Mouse (Mus musculus): ENCODE data around the gene Slc10a7. TPM values are rescaled to one million over a fixed set of nuclear protein-coding genes. Genes with fewer than 3 reads are reported as not detected.
A peak's percentile ranks its signal among the peaks of the same experiment; 100 is the strongest.
"Not testable (repeated sequence)": the region's sequence is repeated elsewhere in the genome, so short reads cannot be mapped to it uniquely, and the experiment has no call there.

Gene Slc10a7
- polyA plus RNA-seq, 1 experiment from 2014 or later, result 7.4 TPM

- Histone ChIP-seq H3K27me3 (ENCODE audit: control insufficient read depth, insufficient read depth, low read length) (no peaks in the 10 kb centered on the region), H3K27ac (ENCODE audit: low read depth, low read length) (no peak overlapping the region), H3K9me3 (ENCODE audit: control insufficient read depth, low read length) (no peaks in the 10 kb centered on the region), H3K4me1 (ENCODE audit: control insufficient read depth, insufficient read depth, low read length) (no peaks in the 10 kb centered on the region), H3K4me2 (ENCODE audit: low read depth) (no peak overlapping the region), H3K4me3 (ENCODE audit: low read depth, low read length) (no peak overlapping the region), H3K36me3 (ENCODE audit: control insufficient read depth, insufficient read depth, low read length) (no peaks in the 10 kb centered on the region), H3K9ac (ENCODE audit: low read length) (no peak overlapping the region)
- WGBS, result 90% methylated on average over 3 of the region's 3 CpGs
- ATAC-seq (ENCODE audit: insufficient read depth, low FRiP score, low TSS enrichment), result no peak
- no peak for DNase-seq (ENCODE audit: low spot score)
These were observed 28.6 kb downstream of the Slc10a7 start for GRCm38 (mm10) chr8:78537795-78538194.

DNA sequence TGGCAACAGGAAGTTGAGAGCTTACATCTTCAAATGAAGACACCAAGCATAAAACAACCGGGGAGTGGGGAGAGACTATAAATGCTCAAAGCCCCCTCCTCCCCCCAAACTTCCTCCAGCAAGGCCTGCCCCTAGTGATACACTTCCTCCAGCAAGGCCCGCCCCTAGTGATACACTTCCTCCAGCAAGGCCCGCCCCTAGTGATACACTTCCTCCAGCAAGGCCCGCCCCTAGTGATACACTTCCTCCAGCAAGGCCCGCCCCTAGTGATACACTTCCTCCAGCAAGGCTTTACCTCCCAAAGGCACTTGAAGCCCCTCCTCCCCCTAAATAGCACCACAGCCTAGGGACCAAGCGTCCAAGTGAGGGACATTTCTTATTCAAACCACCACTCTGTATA is 33.5 kb downstream of the Slc10a7 start:
- not testable (repeated sequence) for H3K4me1 ChIP-seq (ENCODE audit: control insufficient read depth, insufficient read depth, low read length); DNase-seq (ENCODE audit: low spot score); ATAC-seq (ENCODE audit: insufficient read depth, low FRiP score, low TSS enrichment); H3K27ac ChIP-seq (ENCODE audit: low read depth, low read length); H3K4me2 ChIP-seq (ENCODE audit: low read depth); H3K9me3 ChIP-seq (ENCODE audit: control insufficient read depth, low read length); H3K27me3 ChIP-seq (ENCODE audit: control insufficient read depth, insufficient read depth, low read length); H3K9ac ChIP-seq (ENCODE audit: low read length); H3K4me3 ChIP-seq (ENCODE audit: low read depth, low read length); H3K36me3 ChIP-seq (ENCODE audit: control insufficient read depth, insufficient read depth, low read length)
- 90% methylated on average over 3 of the region's 6 CpGs for WGBS

DNA sequence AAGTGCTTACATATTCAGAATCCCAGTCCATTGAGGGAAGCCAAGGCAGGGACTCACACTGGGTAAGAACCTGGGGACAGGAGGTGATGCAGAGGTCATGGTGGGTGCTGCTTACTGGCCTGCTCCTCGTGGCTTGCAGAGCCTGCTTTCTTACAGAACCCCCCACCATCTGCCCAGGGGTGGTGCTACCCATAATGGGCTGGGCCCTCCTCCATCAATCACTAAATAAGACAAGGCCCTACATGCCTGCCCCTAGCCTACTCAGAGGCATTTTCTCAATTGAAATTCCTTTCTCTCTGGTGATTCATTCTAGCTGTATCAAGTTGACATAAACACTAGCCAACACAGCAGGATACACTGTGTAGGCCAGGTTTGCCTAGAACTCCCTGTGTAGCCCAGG is 34.5 kb downstream of the Slc10a7 start:
- DNase-seq (ENCODE audit: low spot score), result no peak
- H3K4me3 ChIP-seq (ENCODE audit: low read depth, low read length), result no peak overlapping the region
- 7% methylated on average over 1 of the region's 1 CpGs for WGBS

GRCm38 (mm10) chr8:78544545-78544944 is 35.4 kb downstream of the Slc10a7 start:
- WGBS, result 44% methylated on average over 2 of the region's 2 CpGs
- no peaks in the 10 kb centered on the region for H3K36me3 ChIP-seq (ENCODE audit: control insufficient read depth, insufficient read depth, low read length)

More for the DNA sequence above, 34.5 kb downstream of the Slc10a7 start:
- Histone ChIP-seq H3K4me2 (ENCODE audit: low read depth) (no peak overlapping the region), H3K9me3 (ENCODE audit: control insufficient read depth, low read length) (no peaks in the 10 kb centered on the region), H3K27ac (ENCODE audit: low read depth, low read length) (no peak overlapping the region), H3K4me1 (ENCODE audit: control insufficient read depth, insufficient read depth, low read length) (no peaks in the 10 kb centered on the region), H3K27me3 (ENCODE audit: control insufficient read depth, insufficient read depth, low read length) (no peaks in the 10 kb centered on the region), H3K9ac (ENCODE audit: low read length) (no peak overlapping the region), H3K36me3 (ENCODE audit: control insufficient read depth, insufficient read depth, low read length) (no peaks in the 10 kb centered on the region)
- peak; percentile 38; the same call in 1 of the 2 replicates for ATAC-seq (ENCODE audit: insufficient read depth, low FRiP score, low TSS enrichment)

GRCm38 (mm10) chr8:78545153-78545817 is 36.1 kb downstream of the Slc10a7 start:
- H3K27me3 ChIP-seq (ENCODE audit: control insufficient read depth, insufficient read depth, low read length); H3K4me1 ChIP-seq (ENCODE audit: control insufficient read depth, insufficient read depth, low read length); H3K4me2 ChIP-seq (ENCODE audit: low read depth); H3K36me3 ChIP-seq (ENCODE audit: control insufficient read depth, insufficient read depth, low read length); DNase-seq (ENCODE audit: low spot score); H3K9ac ChIP-seq (ENCODE audit: low read length); H3K27ac ChIP-seq (ENCODE audit: low read depth, low read length); H3K4me3 ChIP-seq (ENCODE audit: low read depth, low read length); H3K9me3 ChIP-seq (ENCODE audit: control insufficient read depth, low read length); ATAC-seq (ENCODE audit: insufficient read depth, low FRiP score, low TSS enrichment): not testable (repeated sequence)
- WGBS, result 48% methylated on average over 7 of the region's 14 CpGs

More at GRCm38 (mm10) chr8:78544545-78544944, 35.4 kb downstream of the Slc10a7 start:
- H3K27ac ChIP-seq (ENCODE audit: low read depth, low read length), result no peak overlapping the region
- H3K9me3 ChIP-seq (ENCODE audit: control insufficient read depth, low read length), result no peaks in the 10 kb centered on the region
- no peak overlapping the region for H3K9ac ChIP-seq (ENCODE audit: low read length)
- DNase-seq (ENCODE audit: low spot score) (no peak), ATAC-seq (ENCODE audit: insufficient read depth, low FRiP score, low TSS enrichment) (no peak)
- H3K4me1 ChIP-seq (ENCODE audit: control insufficient read depth, insufficient read depth, low read length), result no peaks in the 10 kb centered on the region
- H3K4me3 ChIP-seq (ENCODE audit: low read depth, low read length), result no peak overlapping the region
- no peaks in the 10 kb centered on the region for H3K27me3 ChIP-seq (ENCODE audit: control insufficient read depth, insufficient read depth, low read length)
- H3K4me2 ChIP-seq (ENCODE audit: low read depth), result no peak overlapping the region

DNA sequence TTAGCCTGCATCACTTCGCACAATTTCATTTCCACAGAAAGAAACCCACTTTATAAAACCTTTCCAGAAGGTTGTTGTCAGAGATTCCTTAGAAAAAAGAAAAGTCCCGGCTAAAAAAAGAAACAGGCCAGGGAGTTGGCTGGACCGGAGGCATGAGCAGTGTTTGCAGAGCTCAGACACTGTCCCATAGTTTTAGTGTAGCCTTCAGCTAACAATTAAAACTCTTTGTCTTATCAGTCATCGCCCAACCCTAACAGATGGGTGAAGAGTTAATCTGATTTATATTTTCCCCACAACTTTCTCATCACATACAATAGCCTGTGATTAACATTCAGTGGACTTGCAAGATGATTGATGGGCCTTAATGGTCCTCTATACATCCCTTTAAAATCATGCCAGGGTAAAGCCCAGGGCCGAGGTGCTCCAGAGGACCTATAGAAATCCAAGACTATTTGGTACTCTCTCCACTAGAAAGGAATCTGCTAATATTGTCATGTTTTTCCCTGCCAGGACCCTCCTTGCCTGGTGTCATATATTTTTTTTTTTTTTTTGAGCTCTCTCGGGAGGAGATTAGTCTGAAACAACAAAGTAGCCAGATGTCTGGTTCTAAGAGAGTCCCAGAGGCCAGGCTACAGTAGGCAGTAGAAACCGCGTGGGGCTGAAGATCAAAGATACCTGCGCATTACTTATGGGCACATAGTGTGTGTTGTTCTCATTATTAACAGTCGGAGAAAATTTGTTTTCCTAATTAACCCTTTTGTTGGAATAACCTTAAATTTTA is 41.0 kb downstream of the Slc10a7 start:
- Histone ChIP-seq H3K9ac (ENCODE audit: low read length) (no peak overlapping the region), H3K27ac (ENCODE audit: low read depth, low read length) (no peak overlapping the region), H3K4me2 (ENCODE audit: low read depth) (no peak overlapping the region), H3K27me3 (ENCODE audit: control insufficient read depth, insufficient read depth, low read length) (no peaks in the 10 kb centered on the region), H3K4me1 (ENCODE audit: control insufficient read depth, insufficient read depth, low read length) (peaks cover 3% of the 10 kb centered on the region; the same call in 1 of the 2 replicates), H3K4me3 (ENCODE audit: low read depth, low read length) (no peak overlapping the region), H3K9me3 (ENCODE audit: control insufficient read depth, low read length) (no peaks in the 10 kb centered on the region), H3K36me3 (ENCODE audit: control insufficient read depth, insufficient read depth, low read length) (no peaks in the 10 kb centered on the region)
- ATAC-seq (ENCODE audit: insufficient read depth, low FRiP score, low TSS enrichment) (peak; percentile 72), DNase-seq (ENCODE audit: low spot score) (no peak)
- 46% methylated on average over 10 of the region's 10 CpGs for WGBS

DNA sequence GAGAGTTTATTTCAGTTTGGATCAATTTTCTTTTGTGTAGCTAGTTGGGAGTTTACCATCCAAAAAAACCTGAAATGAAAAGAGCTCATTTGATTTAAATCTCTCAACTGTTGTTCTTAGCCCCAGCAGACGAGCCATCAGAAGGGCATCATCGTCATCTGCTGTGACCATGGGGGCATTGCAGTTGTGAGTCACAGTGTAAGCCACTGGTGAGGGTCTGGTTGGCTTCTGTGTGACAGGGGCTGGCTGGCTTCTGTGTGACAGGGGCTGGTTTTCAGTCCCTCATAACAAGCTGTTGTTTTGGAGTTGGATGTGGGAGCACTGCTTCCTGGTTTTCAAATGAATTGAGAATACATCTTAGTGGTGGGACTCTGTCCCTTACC is 41.6 kb downstream of the Slc10a7 start:
- Histone ChIP-seq H3K9ac (ENCODE audit: low read length) (no peak overlapping the region), H3K27me3 (ENCODE audit: control insufficient read depth, insufficient read depth, low read length) (no peaks in the 10 kb centered on the region), H3K9me3 (ENCODE audit: control insufficient read depth, low read length) (no peaks in the 10 kb centered on the region), H3K4me1 (ENCODE audit: control insufficient read depth, insufficient read depth, low read length) (peaks cover 3% of the 10 kb centered on the region; the same call in 1 of the 2 replicates), H3K36me3 (ENCODE audit: control insufficient read depth, insufficient read depth, low read length) (no peaks in the 10 kb centered on the region), H3K4me3 (ENCODE audit: low read depth, low read length) (no peak overlapping the region), H3K27ac (ENCODE audit: low read depth, low read length) (no peak overlapping the region), H3K4me2 (ENCODE audit: low read depth) (no peak overlapping the region)
- no peak for DNase-seq (ENCODE audit: low spot score)
- WGBS, result 40% methylated on average over 2 of the region's 2 CpGs
- ATAC-seq (ENCODE audit: insufficient read depth, low FRiP score, low TSS enrichment), result no peak

GRCm38 (mm10) chr8:78555817-78556216 is 46.7 kb downstream of the Slc10a7 start:
- Histone ChIP-seq H3K9ac (ENCODE audit: low read length) (no peak overlapping the region), H3K4me1 (ENCODE audit: control insufficient read depth, insufficient read depth, low read length) (0 out of 2 replicates have a peak, but pooled peaks cover 2% of the 10 kb centered on the region), H3K36me3 (ENCODE audit: control insufficient read depth, insufficient read depth, low read length) (no peaks in the 10 kb centered on the region), H3K4me3 (ENCODE audit: low read depth, low read length) (no peak overlapping the region), H3K4me2 (ENCODE audit: low read depth) (no peak overlapping the region), H3K27me3 (ENCODE audit: control insufficient read depth, insufficient read depth, low read length) (no peaks in the 10 kb centered on the region), H3K9me3 (ENCODE audit: control insufficient read depth, low read length) (no peaks in the 10 kb centered on the region), H3K27ac (ENCODE audit: low read depth, low read length) (no peak overlapping the region)
- DNase-seq (ENCODE audit: low spot score) (no peak), ATAC-seq (ENCODE audit: insufficient read depth, low FRiP score, low TSS enrichment) (no peak)
- WGBS, result 91% methylated on average over 4 of the region's 4 CpGs

Measured in neural tube, embryonic 11.5 days (tissue).